Mouse (Mus musculus): ENCODE measurements around the gene Tmbim6.
A peak's percentile ranks its signal among the peaks of the same experiment; 100 is the strongest.

Gene Tmbim6

DNA sequence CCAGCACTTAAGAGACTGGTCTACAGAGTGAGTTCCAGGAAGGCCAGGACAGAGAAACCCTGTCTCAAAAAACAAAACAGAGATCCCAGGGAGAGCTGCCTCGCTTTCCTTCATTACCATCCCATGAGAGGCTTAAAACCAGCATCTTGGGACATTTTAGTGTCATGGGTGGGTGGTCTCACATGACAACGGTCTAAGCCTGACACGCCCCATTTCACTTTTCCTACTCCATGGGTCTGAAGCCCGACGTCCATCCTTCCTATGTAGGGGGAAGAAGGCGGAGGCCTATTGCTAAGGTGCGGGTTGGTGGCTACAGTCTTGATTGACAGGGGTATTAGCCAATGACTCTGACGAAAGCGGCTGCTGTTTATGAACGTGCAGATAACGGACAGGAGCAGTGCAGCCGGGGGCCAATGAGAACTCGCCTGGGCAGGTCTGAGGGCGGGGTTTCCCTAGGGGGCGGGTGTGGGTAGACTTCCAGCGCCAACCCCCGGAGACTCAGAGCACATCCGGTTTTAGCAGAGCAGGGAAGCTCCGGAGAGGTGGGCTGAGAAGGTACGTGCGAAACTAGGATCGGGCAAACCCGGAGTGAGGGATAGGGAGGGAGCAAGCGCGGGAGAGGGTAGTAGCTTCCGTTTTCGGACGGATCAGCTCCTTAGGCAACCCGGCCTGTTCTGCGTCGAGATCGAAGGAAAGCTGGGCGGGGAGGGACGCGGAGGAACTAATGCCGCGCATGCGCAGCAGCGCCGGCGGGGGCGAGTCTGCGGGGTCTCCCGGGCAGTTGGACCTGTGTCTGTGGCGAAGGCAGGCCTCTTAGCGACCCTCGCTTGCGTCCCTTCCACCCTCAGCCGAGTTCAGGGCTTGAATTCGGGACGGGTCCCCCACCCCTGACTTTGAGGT is at the start of gene Tmbim6:
Tmbim6 (plus strand) TSS at position 397 of the 900 bp plus-strand sequence.
- peak; percentile 98 for DNase-seq (ENCODE audit: low spot score)

GRCm38 (mm10) chr15:99343414-99344147 is 49.1 kb upstream of the Tmbim6 start:
- DNase-seq (ENCODE audit: low spot score), result peak; percentile 25

DNA sequence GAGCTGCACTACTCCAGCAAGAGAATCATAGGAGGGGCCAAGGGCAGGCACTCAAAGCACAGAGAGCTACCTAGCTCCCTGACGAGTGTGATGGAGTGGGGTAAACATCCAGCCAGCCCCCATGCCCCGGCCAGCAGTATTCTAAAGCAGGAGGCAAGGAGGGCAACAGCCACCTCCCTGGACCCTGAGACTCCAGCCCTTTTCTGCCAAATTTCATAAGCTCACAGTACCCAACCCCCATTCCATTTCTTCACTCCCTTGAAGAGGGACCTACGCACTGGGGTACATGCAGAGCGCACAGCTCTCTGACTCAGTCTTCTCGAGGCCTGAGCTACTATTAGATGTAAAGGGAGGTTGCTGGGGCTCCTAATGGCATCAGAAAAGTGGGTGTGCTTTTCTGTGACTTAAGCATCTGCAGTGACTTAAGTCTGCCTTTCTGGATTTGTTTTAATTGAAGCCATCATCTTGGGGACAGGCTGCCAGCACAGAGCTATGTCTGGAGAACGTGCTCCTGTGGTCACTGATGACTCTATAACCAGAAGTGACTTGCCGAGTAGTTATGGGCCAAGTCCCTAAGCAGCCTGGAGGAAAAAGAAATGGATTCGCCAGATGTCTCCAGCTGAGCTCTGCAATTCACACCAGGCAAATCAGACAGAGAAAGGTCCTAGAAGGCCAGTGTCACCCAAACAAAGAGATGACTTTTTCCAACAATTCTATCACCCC is 48.4 kb upstream of the Tmbim6 start:
- DNase-seq (ENCODE audit: low spot score), result no peak

- DNase-seq (ENCODE audit: low spot score), result no peak
Observed at GRCm38 (mm10) chr15:99344961-99345360, 47.7 kb upstream of the Tmbim6 start.

DNA sequence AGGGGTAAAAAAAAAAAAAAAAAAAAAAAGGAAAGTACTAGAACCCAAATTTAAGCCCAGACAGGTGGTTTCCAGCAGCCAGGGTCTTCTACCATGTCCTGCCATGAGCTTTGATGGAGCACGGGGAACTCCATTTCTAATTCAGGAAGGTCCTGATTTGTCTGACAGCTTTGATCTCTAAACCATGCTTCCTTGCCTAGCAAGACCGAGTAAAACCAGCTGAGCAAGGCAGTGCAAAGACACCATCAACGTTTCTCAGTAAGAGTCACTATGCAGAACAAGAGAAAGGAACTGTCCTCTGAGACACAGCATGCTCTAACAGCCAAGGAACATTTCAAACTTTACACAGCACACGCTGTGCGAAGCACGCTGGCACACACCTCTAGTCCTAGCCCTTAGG is 41.1 kb upstream of the Tmbim6 start:
- no peak for DNase-seq (ENCODE audit: low spot score)

GRCm38 (mm10) chr15:99352306-99352705 is 40.4 kb upstream of the Tmbim6 start:
- no peak for DNase-seq (ENCODE audit: low spot score)

DNA sequence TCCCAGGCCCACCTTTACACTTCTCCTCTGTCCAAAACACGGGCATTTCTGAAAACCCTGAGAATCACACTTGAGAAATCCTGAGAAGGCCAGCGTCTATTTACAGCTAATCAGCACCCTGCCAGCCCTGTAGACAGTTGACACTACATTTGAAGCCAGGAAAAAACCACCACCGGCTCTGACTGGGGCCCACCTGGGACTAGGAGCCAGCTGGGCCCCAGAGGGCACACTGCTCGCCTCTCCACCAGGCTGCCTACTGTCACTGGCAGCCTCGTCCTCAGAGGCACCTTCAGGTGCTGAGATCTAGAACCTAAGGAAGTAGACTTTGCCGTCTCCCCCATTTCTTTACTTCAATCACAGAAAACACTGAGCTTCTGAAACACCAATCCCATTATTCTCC is 37.0 kb upstream of the Tmbim6 start:
- DNase-seq (ENCODE audit: low spot score), result no peak

- DNase-seq (ENCODE audit: low spot score), result no peak
Observed at GRCm38 (mm10) chr15:99356462-99356861, 36.2 kb upstream of the Tmbim6 start.

DNA sequence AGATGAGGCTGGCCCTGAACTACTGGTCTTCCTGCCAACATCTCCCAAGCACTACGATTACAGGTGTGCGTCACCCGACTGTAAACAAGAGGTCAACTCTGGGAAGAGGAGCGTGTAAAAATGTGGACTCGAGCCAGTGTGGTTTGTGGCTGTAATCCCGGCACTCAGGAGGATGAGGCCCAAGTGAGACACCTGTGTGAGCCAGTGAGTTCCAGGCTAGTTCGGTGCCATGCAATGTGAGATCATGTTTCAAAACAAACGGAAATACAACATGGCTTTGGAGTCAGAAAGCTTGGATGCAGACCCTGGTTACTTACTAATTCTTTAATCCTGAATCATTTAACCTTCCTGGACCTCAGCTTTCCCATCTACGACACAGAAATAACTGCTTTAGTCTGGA is 33.7 kb upstream of the Tmbim6 start:
- DNase-seq (ENCODE audit: low spot score), result no peak

DNA sequence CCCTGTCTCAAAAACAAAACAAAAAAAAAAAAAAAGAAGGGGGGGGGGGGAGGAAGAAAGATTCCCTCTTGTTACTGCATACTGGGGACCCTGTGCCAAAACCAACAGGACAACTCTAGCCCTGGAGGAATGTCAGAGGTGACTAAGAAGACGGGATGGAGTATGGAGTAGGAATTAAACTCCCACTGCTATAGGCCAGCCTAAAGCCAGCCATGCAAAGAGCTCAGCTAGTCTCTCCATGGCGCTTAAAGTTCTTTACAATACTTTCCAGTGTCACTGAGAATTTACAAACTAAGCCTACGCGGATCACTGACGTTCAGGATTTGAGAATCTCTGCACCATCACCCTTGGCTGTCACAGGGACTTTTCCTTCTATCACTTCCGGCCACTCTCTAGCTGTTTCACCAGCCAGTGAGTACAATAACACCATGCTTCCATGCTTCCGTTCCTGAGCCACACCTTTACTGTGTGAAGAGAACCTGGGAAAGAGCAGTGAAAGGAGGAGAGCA is 28.6 kb upstream of the Tmbim6 start:
- DNase-seq (ENCODE audit: low spot score), result no peak

GRCm38 (mm10) chr15:99364921-99365320 is 27.8 kb upstream of the Tmbim6 start:
- DNase-seq (ENCODE audit: low spot score), result no peak

DNA sequence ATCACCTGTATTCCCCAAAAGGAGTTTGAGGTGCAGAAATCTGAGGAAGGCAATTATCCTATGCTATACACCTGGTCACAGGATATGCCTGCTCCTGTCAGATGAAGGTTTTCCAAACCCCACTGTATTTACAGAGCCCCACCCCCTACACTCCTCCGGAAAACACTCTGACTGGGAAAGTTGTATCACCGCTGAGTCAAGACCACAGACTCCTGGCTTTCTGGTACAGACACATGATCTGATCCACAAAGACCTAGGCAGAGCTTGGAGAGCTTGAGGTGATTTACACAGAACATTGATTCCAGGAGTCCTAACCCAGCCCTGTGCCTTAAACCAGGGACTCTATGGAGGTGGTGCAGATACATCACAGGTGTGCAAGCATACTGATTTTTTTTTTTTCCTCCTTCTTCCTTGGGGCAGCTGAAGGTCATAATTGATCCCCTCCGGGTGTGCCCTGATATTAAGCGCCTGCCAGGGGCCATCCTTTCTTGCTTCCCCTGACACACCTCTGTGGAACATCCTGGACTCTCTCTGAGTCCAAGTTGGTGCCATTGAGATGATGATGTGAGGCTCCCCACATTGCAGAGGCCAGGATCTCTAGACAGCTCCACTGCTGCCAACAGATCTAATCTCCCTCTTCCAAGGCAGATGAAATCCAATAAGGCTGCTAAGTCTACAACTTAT is 24.0 kb upstream of the Tmbim6 start:
- DNase-seq (ENCODE audit: low spot score), result no peak

- no peak for DNase-seq (ENCODE audit: low spot score)
Observed at GRCm38 (mm10) chr15:99369391-99370171, 23.1 kb upstream of the Tmbim6 start.

- peak; percentile 98 for DNase-seq (ENCODE audit: low spot score)
Observed at GRCm38 (mm10) chr15:99370259-99370691, 22.4 kb upstream of the Tmbim6 start, which contains the start of gene Fmnl3. Gene Fmnl3, minus strand, starts transcription at chr15:99370482.

DNA sequence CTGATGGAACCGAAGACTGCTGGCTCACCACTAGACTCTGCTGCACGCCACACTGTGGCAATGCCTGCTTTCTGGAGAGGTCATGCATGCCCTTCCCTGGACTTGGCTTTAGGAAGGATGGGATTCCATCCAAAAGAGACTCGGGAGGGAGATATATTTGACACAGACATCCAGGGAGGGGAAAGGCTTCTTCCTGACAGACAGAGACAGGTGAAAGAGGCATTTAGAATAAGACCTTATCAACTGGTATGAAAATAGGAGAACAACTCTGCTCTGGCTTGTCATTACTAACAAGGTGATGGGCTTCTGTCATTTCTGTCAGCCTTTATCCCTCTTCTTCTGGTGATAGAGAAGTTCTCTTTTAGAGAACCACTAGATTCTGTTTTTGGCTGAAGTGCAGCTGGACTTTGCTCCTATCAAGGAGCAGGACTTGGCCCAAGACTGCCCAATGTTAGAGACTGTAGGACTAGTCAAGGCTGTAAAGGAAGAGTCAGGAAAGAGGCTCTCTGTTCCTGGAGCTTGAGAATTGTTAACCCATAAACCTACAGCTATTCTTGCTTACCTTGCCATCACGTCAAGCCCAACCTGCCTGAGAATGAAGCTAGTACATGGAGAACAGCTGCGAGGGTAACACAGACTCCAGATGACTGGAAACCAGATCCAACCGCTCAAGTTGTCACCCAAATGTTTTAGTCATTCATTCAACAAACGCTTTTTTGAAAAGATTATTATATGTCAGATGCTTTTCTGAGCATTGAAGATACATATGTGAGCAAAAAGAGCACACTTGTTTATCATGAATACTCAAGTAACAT is 20.9 kb upstream of the Tmbim6 start:
- no peak for DNase-seq (ENCODE audit: low spot score)

GRCm38 (mm10) chr15:99372761-99373160 is 19.9 kb upstream of the Tmbim6 start:
- DNase-seq (ENCODE audit: low spot score), result peak; percentile 21

GRCm38 (mm10) chr15:99375036-99375435 is 17.6 kb upstream of the Tmbim6 start:
- DNase-seq (ENCODE audit: low spot score), result no peak

GRCm38 (mm10) chr15:99375581-99375980 is 17.1 kb upstream of the Tmbim6 start:
- no peak for DNase-seq (ENCODE audit: low spot score)

DNA sequence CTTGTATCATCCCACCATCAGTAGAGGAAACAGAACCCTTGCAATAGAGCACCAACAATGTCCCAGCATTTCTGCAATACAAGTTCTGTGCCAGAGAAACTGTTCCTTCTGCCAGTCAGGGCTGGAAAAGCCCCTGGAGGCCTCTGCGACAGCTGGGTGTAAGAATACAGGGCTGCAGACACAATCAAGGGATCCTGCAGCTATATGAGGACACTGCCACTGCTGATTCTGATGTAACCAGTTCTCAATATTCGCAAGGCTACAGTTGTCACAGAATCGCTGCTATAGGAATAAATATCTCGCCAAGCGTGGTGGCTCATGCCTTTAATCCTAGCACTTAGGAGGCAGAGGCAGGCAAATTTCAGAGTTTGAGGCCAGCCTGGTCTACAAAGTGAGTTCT is 16.4 kb upstream of the Tmbim6 start:
- no peak for DNase-seq (ENCODE audit: low spot score)

GRCm38 (mm10) chr15:99382893-99383292 is 9.8 kb upstream of the Tmbim6 start:
- no peak for DNase-seq (ENCODE audit: low spot score)

Data from ovary, postnatal 36 days (tissue).